9 mouse cellular contexts compared by ENCODE assay signal in genomic region chr12:112664656-112665055, GRCm38 (mm10). TPM values are rescaled to one million over a fixed set of nuclear protein-coding genes. Genes with fewer than 3 reads are reported as not detected.
DNase-seq lines count a peak whose midpoint lies in the region; ATAC-seq and TF ChIP-seq lines count a peak whose summit lies in the region.
"Had no signal": no experiment of that assay in that cellular context is flagged by ENCODE, and none has a peak within 500 bp of the region (broad histone marks: within the 10 kb centered on the region; RNA-seq: fewer than 3 reads in every experiment).

No protein-coding gene starts in this region.

- H3K9ac ChIP-seq in limb, embryonic 12.5 days (replicated peaks) = no peak overlapping the region; the same call in 1 of the 2 replicates
- peak overlapping the region; percentile 33; the same call in 1 of the 2 replicates for H3K9ac ChIP-seq in forebrain, embryonic 14.5 days (ENCODE audit: low read length)
- H3K9ac ChIP-seq in hindbrain, postnatal 0 days (replicated peaks; ENCODE audit: low read length) = peak overlapping the region; percentile 24; the same call in 1 of the 2 replicates
- no peak overlapping the region for H3K9ac ChIP-seq in stomach, embryonic 14.5 days (replicated peaks; ENCODE audit: low read depth, low read length)

- peak overlapping the region; percentile 72 for H3K27ac ChIP-seq in limb, embryonic 12.5 days
- no peak overlapping the region for H3K27ac ChIP-seq in limb, embryonic 10.5 days
- peak overlapping the region; percentile 89 for H3K27ac ChIP-seq in forebrain, embryonic 14.5 days (ENCODE audit: low read depth, low read length)
- peak overlapping the region; percentile 82 for H3K27ac ChIP-seq in hindbrain, postnatal 0 days
- H3K27ac ChIP-seq in stomach, embryonic 14.5 days (ENCODE audit: low read length) = peak overlapping the region; percentile 61; the same call in 1 of the 2 replicates

- no peak for TF ChIP-seq CTCF in hindbrain, postnatal 0 days (IDR thresholded peaks at IDR 0.05; ENCODE audit: low read depth)

- no peak overlapping the region for H3K4me3 ChIP-seq in limb, embryonic 12.5 days (replicated peaks)
- no peak overlapping the region for H3K4me3 ChIP-seq in limb, embryonic 10.5 days
- no peak overlapping the region for H3K4me3 ChIP-seq in forebrain, embryonic 14.5 days (ENCODE audit: low read depth, low read length)
- H3K4me3 ChIP-seq in hindbrain, postnatal 0 days (ENCODE audit: low read length) = no peak overlapping the region
- H3K4me3 ChIP-seq in stomach, embryonic 14.5 days (ENCODE audit: low read depth, low read length) = no peak overlapping the region

- H3K4me2 ChIP-seq in limb, embryonic 12.5 days = no peak overlapping the region
- peak overlapping the region; percentile 2; the same call in 1 of the 2 replicates for H3K4me2 ChIP-seq in forebrain, embryonic 14.5 days (ENCODE audit: low read length)
- 0 out of 2 replicates have a peak overlapping the region, but pooled peaks have one; percentile 21 for H3K4me2 ChIP-seq in hindbrain, postnatal 0 days (ENCODE audit: low read depth, low read length)
- H3K4me2 ChIP-seq in stomach, embryonic 14.5 days (replicated peaks; ENCODE audit: low read depth, low read length) = no peak overlapping the region

- H3K9me3 ChIP-seq in limb, embryonic 12.5 days = no peaks in the 10 kb centered on the region
- H3K9me3 ChIP-seq in limb, embryonic 10.5 days (replicated peaks) = no peaks in the 10 kb centered on the region
- no peaks in the 10 kb centered on the region for H3K9me3 ChIP-seq in forebrain, embryonic 14.5 days (replicated peaks; ENCODE audit: control insufficient read depth, low read length)
- H3K9me3 ChIP-seq in hindbrain, postnatal 0 days (ENCODE audit: low read length) = no peaks in the 10 kb centered on the region
- no peaks in the 10 kb centered on the region for H3K9me3 ChIP-seq in stomach, embryonic 14.5 days (ENCODE audit: control insufficient read depth, low read depth, low read length)
- H3K9me3 ChIP-seq: G1E had no signal

- DNase-seq in limb, embryonic 10.5 days (ENCODE audit: low spot score) = no peak
- no peak for DNase-seq in forebrain, embryonic 14.5 days (ENCODE audit: low spot score)
- peak; percentile 34 for DNase-seq in hindbrain, postnatal 0 days (ENCODE audit: low spot score)
- DNase-seq in layer of hippocampus, adult 8-10 months (ENCODE audit: low spot score in 2 of 2) = no peak
- DNase-seq in thymus, postnatal 4 days = no peak
- DNase-seq: adrenal gland, adult 8-10 months had no signal

- H3K36me3 ChIP-seq in limb, embryonic 12.5 days = peaks cover 99% of the 10 kb centered on the region
- H3K36me3 ChIP-seq in limb, embryonic 10.5 days = peaks cover 100% of the 10 kb centered on the region
- H3K36me3 ChIP-seq in forebrain, embryonic 14.5 days (ENCODE audit: control insufficient read depth, insufficient read depth, low read length) = peaks cover 75% of the 10 kb centered on the region
- peaks cover 30% of the 10 kb centered on the region; the same call in 1 of the 2 replicates for H3K36me3 ChIP-seq in hindbrain, postnatal 0 days (ENCODE audit: insufficient read depth, low read length)
- H3K36me3 ChIP-seq in stomach, embryonic 14.5 days (ENCODE audit: control insufficient read depth, insufficient read depth, low read length) = peaks cover 59% of the 10 kb centered on the region

- peaks cover 63% of the 10 kb centered on the region for H3K4me1 ChIP-seq in limb, embryonic 12.5 days (replicated peaks)
- peaks cover 25% of the 10 kb centered on the region for H3K4me1 ChIP-seq in limb, embryonic 10.5 days
- peaks cover 52% of the 10 kb centered on the region for H3K4me1 ChIP-seq in forebrain, embryonic 14.5 days (ENCODE audit: control insufficient read depth, insufficient read depth, low read length)
- peaks cover 46% of the 10 kb centered on the region for H3K4me1 ChIP-seq in hindbrain, postnatal 0 days (ENCODE audit: insufficient read depth, low read length)
- peaks cover 70% of the 10 kb centered on the region for H3K4me1 ChIP-seq in stomach, embryonic 14.5 days (ENCODE audit: control insufficient read depth, insufficient read depth, low read length)

- ATAC-seq in limb, embryonic 12.5 days (ENCODE audit: insufficient number of reproducible peaks, insufficient read depth, low FRiP score, low TSS enrichment, low read depth) = no peak
- no peak for ATAC-seq in forebrain, embryonic 14.5 days
- no peak for ATAC-seq in hindbrain, postnatal 0 days
- ATAC-seq in stomach, embryonic 14.5 days (ENCODE audit: insufficient number of reproducible peaks, insufficient read depth, low FRiP score, low read depth) = no peak

- H3K27me3 ChIP-seq in limb, embryonic 12.5 days = no peaks in the 10 kb centered on the region
- H3K27me3 ChIP-seq in limb, embryonic 10.5 days (ENCODE audit: low read depth, poor library complexity, severe bottlenecking) = no peaks in the 10 kb centered on the region
- H3K27me3 ChIP-seq in forebrain, embryonic 14.5 days (replicated peaks; ENCODE audit: control insufficient read depth, insufficient read depth, low read length) = no peaks in the 10 kb centered on the region
- H3K27me3 ChIP-seq in hindbrain, postnatal 0 days (ENCODE audit: insufficient read depth, low read length) = no peaks in the 10 kb centered on the region
- no peaks in the 10 kb centered on the region for H3K27me3 ChIP-seq in stomach, embryonic 14.5 days (ENCODE audit: control insufficient read depth, insufficient read depth, low read length)

- 79% methylated on average over 5 of the region's 5 CpGs for WGBS in limb, embryonic 12.5 days
- WGBS in limb, embryonic 10.5 days = 80% methylated on average over 5 of the region's 5 CpGs
- WGBS in forebrain, embryonic 14.5 days = 61% methylated on average over 5 of the region's 5 CpGs
- 21% methylated on average over 5 of the region's 5 CpGs for WGBS in hindbrain, postnatal 0 days
- WGBS in stomach, embryonic 14.5 days = 30% methylated on average over 5 of the region's 5 CpGs

RNA-seq across cellular contexts. Expression of gene Akt1, which starts 10.0 kb away (rescaled TPM):
- 67.0 and 156 TPM in 2 replicates for polyA plus RNA-seq in limb, embryonic 12.5 days (2016; fragmentation: Nextera tagmentation; extraction: Ambion mirVana)
- polyA plus RNA-seq in limb, embryonic 10.5 days (2016; fragmentation: Nextera tagmentation; extraction: Ambion mirVana) = 59.3 and 82.8 TPM in 2 replicates
- polyA plus RNA-seq in forebrain, embryonic 14.5 days (2014; fragmentation: Nextera tagmentation; extraction: Ambion mirVana) = 61.7 and 65.4 TPM in 2 replicates
- 179 and 197 TPM in 2 replicates for total RNA-seq in hindbrain, postnatal 0 days (2014; rRNA removed)
- 90.8 and 97.4 TPM in 2 replicates for polyA plus RNA-seq in hindbrain, postnatal 0 days (2015; fragmentation: Nextera tagmentation; extraction: Ambion mirVana)
- 55.6 and 64.6 TPM in 2 replicates for polyA plus RNA-seq in stomach, embryonic 14.5 days (2014; fragmentation: Nextera tagmentation; extraction: Ambion mirVana)
- total RNA-seq in layer of hippocampus, adult 8-10 months (2022) = 100 to 1,000 TPM; 153 to 162 (median 161) TPM

RNA-seq across cellular contexts. Expression of gene Zbtb42, which starts 14.0 kb away (rescaled TPM):
- 1.4 and 2.7 TPM in 2 replicates for polyA plus RNA-seq in limb, embryonic 12.5 days (2016; fragmentation: Nextera tagmentation; extraction: Ambion mirVana)
- polyA plus RNA-seq in limb, embryonic 10.5 days (2016; fragmentation: Nextera tagmentation; extraction: Ambion mirVana) = 1.4 and 2.7 TPM in 2 replicates
- 1.0 and 1.8 TPM in 2 replicates for polyA plus RNA-seq in forebrain, embryonic 14.5 days (2014; fragmentation: Nextera tagmentation; extraction: Ambion mirVana)
- total RNA-seq in hindbrain, postnatal 0 days (2014; rRNA removed) = 3.3 and 12.1 TPM in 2 replicates
- 2.2 and 3.7 TPM in 2 replicates for polyA plus RNA-seq in hindbrain, postnatal 0 days (2015; fragmentation: Nextera tagmentation; extraction: Ambion mirVana)
- 10.9 and 14.2 TPM in 2 replicates for polyA plus RNA-seq in stomach, embryonic 14.5 days (2014; fragmentation: Nextera tagmentation; extraction: Ambion mirVana)
- 1 to 10 TPM in 3 of 4 experiments, under 1 TPM in 1; 0.98 to 2.2 (median 1.1) TPM for total RNA-seq in layer of hippocampus, adult 8-10 months (2022)

RNA-seq across cellular contexts. Expression of gene Siva1, which starts 20.2 kb away (rescaled TPM):
- polyA plus RNA-seq in limb, embryonic 12.5 days (2016; fragmentation: Nextera tagmentation; extraction: Ambion mirVana) = 248 and 258 TPM in 2 replicates
- polyA plus RNA-seq in limb, embryonic 10.5 days (2016; fragmentation: Nextera tagmentation; extraction: Ambion mirVana) = 359 and 361 TPM in 2 replicates
- polyA plus RNA-seq in forebrain, embryonic 14.5 days (2014; fragmentation: Nextera tagmentation; extraction: Ambion mirVana) = 94.1 and 155 TPM in 2 replicates
- total RNA-seq in hindbrain, postnatal 0 days (2014; rRNA removed) = 24.1 and 34.8 TPM in 2 replicates
- polyA plus RNA-seq in hindbrain, postnatal 0 days (2015; fragmentation: Nextera tagmentation; extraction: Ambion mirVana) = 59.3 and 62.2 TPM in 2 replicates
- 250 and 274 TPM in 2 replicates for polyA plus RNA-seq in stomach, embryonic 14.5 days (2014; fragmentation: Nextera tagmentation; extraction: Ambion mirVana)
- 10 to 100 TPM; 20.8 to 23.5 (median 22.1) TPM for total RNA-seq in layer of hippocampus, adult 8-10 months (2022)

RNA-seq across cellular contexts. Expression of gene Adssl1, which starts 44.8 kb away (rescaled TPM):
- polyA plus RNA-seq in limb, embryonic 12.5 days (2016; fragmentation: Nextera tagmentation; extraction: Ambion mirVana) = 9.2 and 10.0 TPM in 2 replicates
- polyA plus RNA-seq in limb, embryonic 10.5 days (2016; fragmentation: Nextera tagmentation; extraction: Ambion mirVana) = 1.9 and 3.0 TPM in 2 replicates
- polyA plus RNA-seq in forebrain, embryonic 14.5 days (2014; fragmentation: Nextera tagmentation; extraction: Ambion mirVana) = 2.0 and 2.1 TPM in 2 replicates
- 2.6 and 7.5 TPM in 2 replicates for total RNA-seq in hindbrain, postnatal 0 days (2014; rRNA removed)
- 8.4 and 9.2 TPM in 2 replicates for polyA plus RNA-seq in hindbrain, postnatal 0 days (2015; fragmentation: Nextera tagmentation; extraction: Ambion mirVana)
- polyA plus RNA-seq in stomach, embryonic 14.5 days (2014; fragmentation: Nextera tagmentation; extraction: Ambion mirVana) = 2.8 and 3.1 TPM in 2 replicates
- 10 to 100 TPM in 3 of 4 experiments, 1 to 10 TPM in 1; 9.6 to 30.4 (median 20.8) TPM for total RNA-seq in layer of hippocampus, adult 8-10 months (2022)
- total RNA-seq: G1E had no signal

RNA-seq across cellular contexts. Expression of gene Cep170b, which starts 55.6 kb away (rescaled TPM):
- polyA plus RNA-seq in limb, embryonic 12.5 days (2016; fragmentation: Nextera tagmentation; extraction: Ambion mirVana) = 17.8 and 18.8 TPM in 2 replicates
- 6.7 and 12.3 TPM in 2 replicates for polyA plus RNA-seq in limb, embryonic 10.5 days (2016; fragmentation: Nextera tagmentation; extraction: Ambion mirVana)
- 10.3 and 15.7 TPM in 2 replicates for polyA plus RNA-seq in forebrain, embryonic 14.5 days (2014; fragmentation: Nextera tagmentation; extraction: Ambion mirVana)
- 118 and 123 TPM in 2 replicates for total RNA-seq in hindbrain, postnatal 0 days (2014; rRNA removed)
- polyA plus RNA-seq in hindbrain, postnatal 0 days (2015; fragmentation: Nextera tagmentation; extraction: Ambion mirVana) = 34.0 and 39.0 TPM in 2 replicates
- 15.8 and 16.2 TPM in 2 replicates for polyA plus RNA-seq in stomach, embryonic 14.5 days (2014; fragmentation: Nextera tagmentation; extraction: Ambion mirVana)
- 100 to 1,000 TPM; 190 to 216 (median 203) TPM for total RNA-seq in layer of hippocampus, adult 8-10 months (2022)
- polyA plus RNA-seq: G1E had no signal

Comparison
In these comparisons a context has a peak if more than half of its experiments do, and no peak if none do; other contexts are left out.
1. H3K4me2 ChIP-seq: peak in forebrain, embryonic 14.5 days (single experiment) and hindbrain, postnatal 0 days (single experiment); none in limb, embryonic 12.5 days (single experiment) and stomach, embryonic 14.5 days (single experiment).
2. H3K9ac ChIP-seq: peak in forebrain, embryonic 14.5 days (single experiment) and hindbrain, postnatal 0 days (single experiment); none in limb, embryonic 12.5 days (single experiment) and stomach, embryonic 14.5 days (single experiment).